Mouse (Mus musculus): Measurements from ENCODE around the gene Ddx52.

GRCm38 (mm10) chr11:83914501-83914900 lies 27.4 kb upstream of the Ddx52 start:
- TF ChIP-seq CTCF (conservative IDR thresholded peaks at IDR 0.05; ENCODE audit: insufficient read depth, insufficient read length, low read depth, low read length) = no peak
- no peak for TF ChIP-seq POLR2A (IDR thresholded peaks at IDR 0.05; ENCODE audit: low read depth, low read length)

All from kidney, adult 2 months (tissue).